Mouse (Mus musculus): Measurements from ENCODE around the gene Dio1. TPM values are rescaled to one million over a fixed set of nuclear protein-coding genes. Genes with fewer than 3 reads are reported as not detected.

Dio1 gene
- polyA plus RNA-seq, 1 experiment from 2014 or later, result not detected

Other genes with a start within 250 kb of the Dio1 start
- gene Mrpl37, start 240.3 kb downstream of the Dio1 start, polyA plus RNA-seq (2015; fragmentation: Nextera tagmentation; extraction: Ambion mirVana), result 77.7 and 82.3 TPM in 2 replicates
- 3.7 and 4.7 TPM in 2 replicates for gene Cyb5rl, start 240.2 kb downstream of the Dio1 start, polyA plus RNA-seq (2015; fragmentation: Nextera tagmentation; extraction: Ambion mirVana)
- not detected in 2 replicates for gene Cdcp2, start 210.3 kb downstream of the Dio1 start, polyA plus RNA-seq (2015; fragmentation: Nextera tagmentation; extraction: Ambion mirVana)
- gene Tmem59, start 128.8 kb downstream of the Dio1 start, polyA plus RNA-seq (2015; fragmentation: Nextera tagmentation; extraction: Ambion mirVana), result 346 TPM in 2 replicates
- 17.2 and 24.3 TPM in 2 replicates for gene Tceanc2, start 128.1 kb downstream of the Dio1 start, polyA plus RNA-seq (2015; fragmentation: Nextera tagmentation; extraction: Ambion mirVana)
- not detected in 2 replicates for gene Ldlrad1, start 98.0 kb downstream of the Dio1 start, polyA plus RNA-seq (2015; fragmentation: Nextera tagmentation; extraction: Ambion mirVana)
- 48.2 and 52.9 TPM in 2 replicates for gene Lrrc42, start 53.6 kb downstream of the Dio1 start, polyA plus RNA-seq (2015; fragmentation: Nextera tagmentation; extraction: Ambion mirVana)
- gene Hspb11, start 53.6 kb downstream of the Dio1 start, polyA plus RNA-seq (2015; fragmentation: Nextera tagmentation; extraction: Ambion mirVana), result 30.7 and 34.5 TPM in 2 replicates
- gene Yipf1, start 7.2 kb upstream of the Dio1 start, polyA plus RNA-seq (2015; fragmentation: Nextera tagmentation; extraction: Ambion mirVana), result 51.7 and 56.2 TPM in 2 replicates
- gene Ndc1, start 60.6 kb upstream of the Dio1 start, polyA plus RNA-seq (2015; fragmentation: Nextera tagmentation; extraction: Ambion mirVana), result 18.4 and 20.0 TPM in 2 replicates
- 2.5 TPM in 2 replicates for gene Glis1, start 127.4 kb upstream of the Dio1 start, polyA plus RNA-seq (2015; fragmentation: Nextera tagmentation; extraction: Ambion mirVana)